Mouse (Mus musculus) kidney, postnatal 36 days (tissue): Measurements from ENCODE around the gene App.

Source experiments
- DNase-seq, 2 experiments: peaks; one replicate each; pipeline ENCODE4 v3.0.0; 2021 to 2022; ENCODE audit warnings: mixed read lengths in 2 of 2

Gene App

DNA sequence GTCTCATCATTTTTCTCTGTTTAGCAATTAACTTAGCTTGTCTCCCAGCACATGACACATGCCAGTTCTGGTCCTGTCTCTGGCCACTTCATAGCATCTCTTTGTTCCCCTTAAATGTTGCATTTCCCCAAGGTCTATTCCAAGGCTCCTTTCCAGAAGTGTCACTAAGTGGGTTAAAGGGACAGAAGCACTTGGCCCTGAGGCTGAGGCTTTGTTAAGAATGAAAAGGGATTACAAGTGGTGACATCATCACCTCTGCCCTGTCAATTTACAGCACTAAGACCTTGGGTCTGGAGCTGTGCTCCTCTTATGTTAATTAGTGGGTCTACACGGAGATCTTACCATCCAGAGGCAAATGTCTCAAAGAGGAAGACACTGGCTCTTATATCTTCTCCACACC, 56.0 kb downstream of the App start:
- DNase-seq = no peak

- DNase-seq = no peak
Observed at GRCm38 (mm10) chr16:85115837-85116236, 57.7 kb downstream of the App start.

DNA sequence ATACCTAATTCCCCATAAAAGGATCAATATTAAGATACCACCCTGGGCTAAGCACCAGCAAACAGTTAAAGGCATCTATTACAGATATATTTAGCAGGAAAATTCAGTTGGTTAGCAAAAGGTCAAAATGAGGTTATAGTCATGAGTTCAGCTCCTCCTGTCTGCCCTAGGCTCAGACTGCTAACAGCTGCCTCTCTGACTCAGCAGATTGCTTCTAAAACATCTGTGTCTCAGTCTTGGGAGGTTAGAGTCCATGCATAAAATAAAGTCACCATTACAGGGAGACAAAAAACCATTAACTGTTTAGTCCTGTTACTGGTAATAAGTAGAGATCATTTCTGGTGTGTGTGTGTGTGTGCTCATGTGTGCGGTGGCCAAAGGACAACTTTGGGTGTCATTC, 58.8 kb downstream of the App start:
- peak in 1 of 2 experiments; percentile 42 for DNase-seq

DNA sequence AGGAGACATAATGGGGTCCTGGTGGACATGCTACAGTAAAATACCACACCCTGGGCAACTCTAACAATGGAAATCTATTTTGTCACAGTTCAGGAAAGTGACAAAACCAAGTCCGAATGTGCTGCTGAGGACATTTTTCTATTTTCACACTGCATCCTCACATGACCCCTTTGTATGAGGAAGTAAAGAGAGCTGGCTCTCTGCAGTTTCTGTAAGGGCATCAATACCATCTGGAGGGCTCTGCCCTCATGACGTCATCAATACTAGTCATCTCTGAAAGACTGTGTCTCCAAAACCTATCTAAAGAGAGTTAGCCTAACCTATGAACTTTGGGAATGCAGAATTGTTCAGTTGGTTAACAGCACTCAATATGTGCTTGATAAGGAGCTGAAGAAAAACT, 59.6 kb downstream of the App start:
- DNase-seq = no peak

DNA sequence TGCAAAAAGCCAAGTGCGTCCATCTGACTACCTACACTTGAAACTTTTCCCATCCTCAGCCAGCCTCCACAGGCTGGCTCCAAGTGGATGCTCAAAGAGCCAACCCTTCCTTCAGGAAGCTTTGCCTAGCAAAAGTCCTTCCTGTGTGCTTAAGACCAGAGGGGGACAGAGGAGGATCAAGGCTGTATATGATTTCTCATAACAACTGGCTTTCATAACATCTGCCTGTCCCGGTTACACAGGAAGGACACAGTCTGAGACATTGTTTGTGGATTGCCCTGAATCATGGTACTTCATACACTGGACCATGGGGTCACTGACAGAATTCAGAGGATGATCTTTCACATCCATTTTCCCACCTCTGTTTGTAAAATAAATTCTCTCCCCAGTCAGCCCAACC, 61.3 kb downstream of the App start:
- DNase-seq = no peak

DNA sequence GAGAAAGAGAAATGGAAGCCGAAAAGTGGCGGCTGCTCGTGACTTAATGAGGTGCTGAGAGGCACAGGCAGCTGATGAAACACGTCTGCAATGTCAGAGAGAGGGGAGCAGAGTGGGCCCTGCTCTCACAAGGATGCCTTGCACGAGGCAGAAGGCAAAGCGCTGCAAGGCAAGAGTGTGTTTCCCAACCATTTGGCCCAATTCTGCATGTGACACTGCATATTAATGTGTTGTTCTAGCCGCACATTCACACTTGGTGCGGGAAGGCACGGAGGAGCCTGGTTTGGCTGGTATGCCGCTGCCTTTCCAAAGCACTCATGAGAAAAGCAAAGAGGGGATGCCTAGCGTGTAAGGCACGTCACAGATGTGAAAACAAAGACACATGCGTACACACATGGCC, 63.1 kb downstream of the App start:
- no peak for DNase-seq

DNA sequence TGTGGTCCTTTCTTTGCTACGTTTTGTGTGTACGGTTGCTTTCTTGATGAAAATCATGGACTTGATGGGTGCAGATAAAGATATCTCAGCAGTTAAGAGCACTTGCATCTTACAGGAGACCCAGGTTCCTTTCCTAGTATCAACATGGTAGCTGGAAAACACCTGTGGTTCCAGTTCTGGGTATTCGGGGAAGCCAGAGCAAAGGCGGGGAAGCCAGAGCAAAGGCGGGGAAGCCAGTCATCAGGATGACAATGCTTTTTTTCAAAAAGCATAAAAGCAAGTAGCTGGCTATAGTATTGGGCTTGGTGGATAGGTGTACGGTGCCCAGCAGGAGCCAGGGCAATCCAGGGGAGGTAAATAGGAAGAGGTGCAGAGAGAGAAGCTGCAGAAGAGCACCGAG, 65.1 kb downstream of the App start:
- no peak for DNase-seq

DNA sequence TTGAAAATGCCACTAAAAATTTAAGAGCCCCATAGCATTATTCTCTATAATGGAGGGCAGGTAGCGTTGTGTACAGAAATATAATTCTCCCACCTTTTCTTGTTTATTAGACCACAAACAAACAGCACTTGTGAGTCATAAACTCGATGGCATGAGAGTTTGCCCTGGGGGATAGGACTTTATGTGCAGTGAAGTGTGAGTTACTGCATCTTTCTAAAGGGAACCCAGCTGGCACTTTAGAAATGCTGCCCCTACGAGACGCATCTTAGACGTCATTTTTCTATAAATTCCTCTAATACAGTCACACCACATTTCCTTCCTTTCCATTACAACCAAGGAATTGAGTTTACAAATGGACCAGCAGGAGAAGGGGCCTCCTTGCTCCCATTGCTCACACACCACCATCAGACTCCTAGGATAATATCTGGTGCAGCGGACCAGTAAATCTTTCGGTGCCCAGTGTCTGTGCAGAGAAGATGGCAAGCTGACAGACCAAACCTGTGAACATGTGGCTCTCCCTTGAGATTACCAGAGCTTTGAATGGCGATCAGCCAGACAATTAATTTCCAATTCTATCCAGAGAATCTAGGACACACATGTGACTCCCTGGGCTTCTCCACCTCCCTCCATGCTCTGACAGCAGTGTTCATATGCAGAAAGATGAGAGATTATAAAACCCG, 66.8 kb downstream of the App start:
- DNase-seq = no peak

- DNase-seq = no peak
Observed at GRCm38 (mm10) chr16:85105603-85106002, 68.0 kb downstream of the App start.

DNA sequence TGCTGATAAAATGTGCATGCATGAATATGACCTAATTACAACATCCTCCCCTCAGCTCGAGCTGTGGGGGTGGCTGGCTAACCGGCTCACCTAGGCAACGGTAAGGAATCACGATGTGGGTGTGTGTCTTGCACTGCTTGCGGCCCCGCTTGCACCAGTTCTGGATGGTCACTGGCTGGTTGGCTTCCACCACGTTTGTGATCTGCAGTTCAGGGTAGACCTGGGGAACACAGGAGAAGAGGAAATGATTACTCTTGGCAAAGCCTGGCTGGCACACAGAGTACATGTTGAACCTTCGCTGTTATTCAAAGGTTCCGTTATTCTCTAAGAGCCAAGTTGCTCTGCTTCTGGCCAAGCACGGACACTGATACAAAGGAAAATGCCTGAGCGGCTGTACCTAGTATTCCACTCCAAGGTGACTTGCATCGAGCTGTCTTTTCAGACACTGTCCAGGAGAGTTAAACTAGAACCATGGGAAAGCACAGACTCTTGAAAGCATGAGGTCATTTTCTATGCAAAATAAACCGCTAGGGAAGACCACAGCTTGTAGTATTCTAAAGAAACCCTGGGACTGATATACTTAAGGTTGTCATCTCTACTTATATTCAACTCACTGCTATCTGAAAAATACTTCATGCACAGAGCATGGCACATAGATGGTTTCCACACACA, 70.3 kb downstream of the App start:
- no peak for DNase-seq

- DNase-seq = no peak
Observed at GRCm38 (mm10) chr16:85101544-85101943, 72.0 kb downstream of the App start.

DNA sequence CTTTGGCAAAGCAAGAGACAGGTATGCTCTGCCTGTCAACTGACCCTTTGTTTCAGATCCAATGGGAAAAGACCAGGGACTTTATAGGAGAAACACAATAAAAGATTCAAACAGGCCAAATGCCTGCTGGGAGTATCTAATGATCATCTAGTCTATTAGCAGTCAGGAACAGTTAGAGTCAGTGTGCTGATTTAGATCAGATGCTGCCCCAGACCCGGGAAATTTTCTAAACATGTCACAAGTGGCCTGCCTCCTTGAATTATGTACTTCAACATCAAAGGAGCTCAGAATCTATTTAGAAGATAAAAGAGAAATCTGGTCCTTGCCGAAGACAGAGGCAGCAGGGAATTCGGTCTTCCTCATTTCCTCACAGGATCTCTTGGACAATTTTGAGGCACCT, 72.8 kb downstream of the App start:
- DNase-seq = no peak

- no peak for DNase-seq
Observed at GRCm38 (mm10) chr16:85099487-85099886, 74.1 kb downstream of the App start.

GRCm38 (mm10) chr16:85099044-85099443, 74.5 kb downstream of the App start:
- no peak for DNase-seq

DNA sequence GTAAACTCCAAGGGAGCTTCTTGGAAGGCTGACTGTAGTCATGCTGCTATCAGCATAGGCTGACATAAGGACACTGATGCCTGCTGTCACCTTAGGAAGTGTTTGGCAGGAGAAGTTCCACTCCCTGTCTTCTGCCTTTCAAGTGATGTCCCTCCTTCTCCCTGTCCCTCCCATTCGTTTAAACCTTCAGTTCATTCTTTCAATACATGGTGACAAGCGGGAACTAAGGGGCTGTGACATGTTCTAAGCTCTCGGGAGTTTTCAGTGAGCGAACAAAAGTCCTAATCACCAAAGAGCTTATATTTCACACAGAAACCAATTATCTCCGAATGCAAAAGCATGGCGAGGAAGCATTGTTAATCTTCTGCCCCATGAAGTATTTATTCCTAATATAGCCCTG, 77.2 kb downstream of the App start:
- DNase-seq = no peak

DNA sequence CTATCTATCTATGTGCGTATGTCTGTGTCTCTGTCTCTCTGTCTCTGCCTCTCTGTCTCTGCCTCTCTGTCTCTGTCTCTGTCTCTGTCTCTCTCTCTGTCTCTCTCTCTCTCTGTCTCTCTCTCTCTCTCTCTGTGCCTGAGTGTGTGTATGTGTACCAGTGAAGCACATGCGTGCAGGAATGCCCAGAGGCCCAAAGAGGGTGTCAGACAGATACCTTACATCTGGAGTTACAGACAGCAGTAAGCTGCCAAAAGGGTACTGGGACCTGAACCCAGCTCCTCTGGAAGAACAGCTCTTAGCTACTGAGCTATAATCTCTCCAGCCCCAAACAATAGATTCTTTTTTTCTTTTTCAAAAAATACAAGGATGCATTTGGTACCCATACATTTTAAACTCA, 77.6 kb downstream of the App start:
- DNase-seq = no peak

DNA sequence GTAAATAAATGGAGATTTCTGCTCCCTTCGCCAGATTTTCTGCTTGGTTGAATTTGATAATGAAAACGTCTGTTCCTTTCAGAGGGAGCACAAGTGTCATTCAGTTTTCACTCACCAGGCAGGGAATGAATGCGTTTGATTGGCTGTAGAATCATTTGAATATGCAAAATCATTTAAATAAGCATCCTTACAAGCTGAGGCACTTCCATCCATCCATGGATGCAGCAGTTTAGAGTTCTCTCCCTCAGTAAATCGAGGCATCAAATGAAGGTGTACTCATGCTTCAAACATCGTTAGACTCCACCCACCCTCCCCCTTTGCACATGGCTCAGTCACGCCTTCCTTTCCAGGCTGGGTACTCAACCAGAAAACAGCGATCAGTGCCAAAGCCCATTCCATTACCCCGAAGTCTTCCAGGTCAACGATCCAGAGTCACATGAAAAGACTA, 80.9 kb downstream of the App start:
- DNase-seq = peak; percentile 80 to 92

GRCm38 (mm10) chr16:85092183-85092582, 81.4 kb downstream of the App start:
- no peak for DNase-seq

DNA sequence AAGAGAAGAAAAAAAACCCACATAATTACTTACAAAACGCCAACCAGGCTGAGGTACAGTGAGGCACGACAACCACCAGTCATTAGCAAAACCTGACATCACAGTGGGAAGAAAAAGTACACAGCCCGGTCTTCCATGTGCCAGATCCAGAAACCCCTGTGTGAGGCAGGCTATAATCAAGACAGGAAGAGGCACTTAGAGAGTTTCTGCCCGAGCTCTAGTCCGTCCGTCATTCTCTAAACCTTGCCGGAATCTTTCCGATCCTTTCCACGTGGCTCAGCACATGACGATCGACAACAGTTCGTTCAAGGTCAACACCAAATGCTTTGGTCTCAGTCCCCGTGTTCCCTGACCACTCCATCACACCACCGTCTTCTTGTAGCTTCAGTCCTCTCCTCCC, 82.6 kb downstream of the App start:
- DNase-seq = no peak

DNA sequence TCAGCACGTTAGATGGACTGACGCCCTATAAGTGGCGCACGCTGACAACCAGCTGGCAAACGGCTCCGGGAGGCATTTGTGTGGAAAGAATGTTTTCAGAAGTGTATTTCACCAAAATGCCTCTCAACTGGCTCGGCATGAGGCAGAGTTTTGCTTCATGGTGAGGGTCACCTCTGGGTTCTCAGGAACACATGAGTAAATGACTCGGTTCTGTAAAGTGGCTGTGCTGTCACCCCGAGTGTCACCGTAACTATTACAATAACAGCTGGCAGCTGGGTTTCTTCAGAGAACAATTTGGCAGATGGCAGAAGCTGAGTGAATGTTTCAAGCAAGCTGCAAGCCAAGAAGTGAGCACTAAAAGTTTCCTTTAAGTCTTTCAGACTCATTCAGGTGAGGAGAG, 85.4 kb downstream of the App start:
- DNase-seq = no peak

GRCm38 (mm10) chr16:85086303-85086702, 87.3 kb downstream of the App start:
- peak in 1 of 2 experiments; percentile 49 for DNase-seq

- peak in 1 of 2 experiments; percentile 39 for DNase-seq
Observed at GRCm38 (mm10) chr16:85085902-85086301, 87.7 kb downstream of the App start.

GRCm38 (mm10) chr16:85084152-85084551, 89.4 kb downstream of the App start:
- peak; percentile 29 to 44 for DNase-seq

DNA sequence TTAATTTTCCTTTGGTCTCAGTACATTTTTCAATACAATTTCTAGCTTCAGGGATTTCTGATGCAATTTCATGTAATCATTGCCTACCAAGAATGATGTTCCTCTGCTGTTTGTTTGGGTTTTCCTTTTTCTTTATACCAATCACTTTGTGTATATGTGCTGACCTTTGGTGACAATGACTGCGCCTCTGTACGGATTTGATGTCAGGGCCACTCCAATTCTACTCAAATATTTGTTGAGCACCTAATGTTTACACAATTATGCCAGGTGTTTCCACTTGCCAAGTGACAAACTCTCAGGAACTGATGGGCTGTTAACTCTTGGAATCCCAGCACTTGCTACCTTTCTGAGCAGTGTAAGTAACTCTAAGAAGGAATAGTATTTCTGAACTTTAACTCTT, 98.2 kb downstream of the App start:
- DNase-seq = no peak

DNA sequence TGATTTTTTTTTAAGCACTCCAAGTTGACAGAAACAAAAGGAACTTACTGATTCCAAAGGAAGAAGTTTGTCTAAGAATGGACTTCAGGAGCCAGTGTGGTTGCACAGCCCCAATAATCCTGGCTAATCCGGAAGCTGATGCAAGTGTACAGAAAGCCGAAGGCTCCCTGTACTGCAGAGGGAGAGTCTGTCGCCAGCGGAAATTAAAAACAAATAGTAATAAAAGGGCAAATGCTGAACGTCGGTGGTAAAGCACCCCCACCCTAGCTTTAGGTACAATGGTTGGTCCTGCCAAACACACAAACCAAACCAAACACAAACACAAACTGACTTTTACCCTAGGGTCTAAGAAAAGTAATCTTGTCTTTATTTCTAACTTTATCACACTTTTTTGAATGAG, 98.7 kb downstream of the App start:
- no peak for DNase-seq
